Mouse (Mus musculus) megakaryocyte, embryonic 14.5 days (primary cell): Measurements from ENCODE around the gene Rad51ap1.

Source experiments
- FLI1 ChIP-seq: IDR thresholded peaks from 2 replicates; pipeline ENCODE4 v1.6.1; 2012; ENCODE audit warnings: low read length, inconsistent platforms, mixed read lengths
- GATA1 ChIP-seq: IDR thresholded peaks from 3 replicates; pipeline ENCODE4 v1.6.1; 2012; ENCODE audit warnings: mixed read lengths, low read length, inconsistent platforms, borderline replicate concordance

GRCm38 (mm10) chr6:126966241-126967026 lies 27.0 kb upstream of the Rad51ap1 start:
- TF ChIP-seq GATA1, result no peak
- no peak for TF ChIP-seq FLI1
